Mouse (Mus musculus) CH12F3 (cell line): Measurements from ENCODE around the gene Mn1.

Experiments used
- in situ Hi-C: fragments of 300-500 bp; cut with MboI; formaldehyde crosslinking; loops from 2 replicates; pipeline ENCODE4 v1.14.3; 2020; ENCODE audit warnings: low sequenced_read_pairs

The Mn1 gene

DNA sequence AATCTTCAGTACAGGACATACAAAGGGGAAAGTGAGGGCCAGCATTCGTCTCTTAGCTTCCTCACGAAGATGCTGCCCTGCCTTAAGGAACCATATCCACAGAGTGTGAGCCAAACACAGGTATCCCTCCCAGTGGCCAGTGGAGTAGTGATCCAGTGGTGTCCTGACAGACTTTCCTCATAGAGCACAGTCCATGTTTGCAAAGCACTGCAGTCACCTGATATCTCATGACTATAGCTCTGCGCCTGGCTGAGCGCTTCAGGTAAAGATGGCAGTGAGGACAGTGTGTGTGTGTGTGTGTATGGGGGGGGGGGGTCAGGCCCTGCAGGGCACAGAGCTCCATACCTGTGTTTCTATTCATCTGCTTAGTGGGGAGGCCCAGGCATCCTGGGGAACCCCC lies 53.7 kb downstream of the Mn1 start:
- in situ Hi-C loops, result no loop called here

DNA sequence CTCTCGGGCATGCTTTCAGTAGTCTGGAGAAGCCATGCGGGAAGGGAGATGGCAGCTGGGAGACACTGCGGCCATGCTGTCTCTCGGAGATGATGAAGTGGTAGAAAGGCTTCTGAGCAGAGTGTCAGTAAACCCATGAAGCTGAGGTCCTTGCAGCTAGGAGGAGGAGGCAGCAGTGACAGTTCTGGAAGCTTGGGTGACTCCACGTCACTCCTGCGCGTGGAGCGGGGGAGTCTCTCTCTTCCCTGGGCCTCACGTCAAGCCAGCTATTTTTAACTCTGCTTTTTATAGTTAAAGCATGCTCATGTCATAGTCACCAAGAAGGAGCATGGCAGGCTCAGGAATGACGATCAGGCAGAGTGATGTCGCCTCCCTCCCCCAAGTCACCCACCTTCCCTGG lies 56.3 kb downstream of the Mn1 start:
- in situ Hi-C loops, result no loop called here

DNA sequence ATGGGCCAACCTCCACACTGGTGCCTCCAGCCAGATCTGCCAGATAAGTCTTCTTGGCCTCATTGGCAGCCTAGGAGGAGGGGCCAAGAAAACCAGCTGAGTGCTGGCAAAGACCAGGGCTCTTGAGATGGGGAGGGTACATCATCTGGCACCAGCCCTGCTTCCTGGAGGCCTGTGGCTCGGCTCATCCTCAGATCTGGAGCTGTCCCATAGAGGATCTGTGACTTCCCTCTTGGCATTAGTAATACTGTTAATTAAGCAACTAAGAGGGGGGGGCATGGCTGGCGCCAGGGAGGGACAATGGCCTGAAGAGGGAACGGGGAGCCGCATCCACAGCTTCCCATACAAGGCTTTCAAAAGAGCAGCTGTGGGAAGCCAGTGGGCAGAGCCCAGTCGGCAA lies 58.6 kb downstream of the Mn1 start:
- in situ Hi-C loops, result no loop called here

- in situ Hi-C loops, result no loop called here
Observed at GRCm38 (mm10) chr5:111476141-111476540, 59.0 kb downstream of the Mn1 start.

GRCm38 (mm10) chr5:111485907-111486306 lies 68.7 kb downstream of the Mn1 start:
- in situ Hi-C loops, result no loop called here

- in situ Hi-C loops, result no loop called here
Observed at GRCm38 (mm10) chr5:111489022-111489616, 72.0 kb downstream of the Mn1 start.

- in situ Hi-C loops, result no loop called here
Observed at GRCm38 (mm10) chr5:111490599-111490998, 73.4 kb downstream of the Mn1 start.

DNA sequence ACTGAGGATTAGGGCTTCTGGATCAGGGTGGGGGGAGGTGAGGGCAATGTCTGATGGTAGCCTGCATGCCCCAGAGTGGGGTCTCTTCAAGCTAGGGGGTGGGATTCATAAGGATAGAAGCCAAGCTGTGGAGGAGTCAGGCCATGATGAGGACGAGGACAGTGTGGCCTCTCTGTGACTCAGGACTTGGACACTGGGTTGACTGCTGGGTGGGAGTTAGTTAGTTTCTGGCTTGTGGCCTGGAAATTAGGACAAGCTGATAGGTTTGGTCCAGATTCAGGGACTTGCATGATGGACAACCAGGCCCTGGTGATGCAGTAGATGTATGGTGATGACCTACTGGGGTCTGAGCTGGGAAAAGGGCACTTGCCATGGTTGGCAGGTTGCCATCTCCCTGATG lies 74.3 kb downstream of the Mn1 start:
- in situ Hi-C loops, result no loop called here

DNA sequence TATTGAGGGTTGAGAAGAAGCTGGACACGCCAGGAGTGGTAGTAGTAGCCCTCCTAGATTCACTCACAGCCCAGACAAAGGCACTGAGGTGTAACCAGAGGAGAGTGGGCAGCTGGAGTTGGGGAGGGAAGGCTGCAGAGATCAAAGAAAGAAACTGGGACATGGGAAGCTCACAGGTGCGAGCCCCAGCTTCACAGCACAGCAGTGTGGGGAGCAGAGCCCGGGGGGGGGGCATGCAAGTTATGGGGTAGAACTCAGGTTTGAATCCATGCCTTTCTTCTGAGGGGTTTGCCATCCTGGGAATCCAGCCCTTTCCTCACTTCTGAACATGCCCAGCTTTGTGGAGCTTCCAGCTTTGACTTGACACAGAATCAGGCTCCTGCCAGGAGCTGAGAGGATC lies 82.9 kb downstream of the Mn1 start:
- in situ Hi-C loops, result no loop called here

- in situ Hi-C loops, result no loop called here
Observed at GRCm38 (mm10) chr5:111501691-111502441, 84.7 kb downstream of the Mn1 start.

- in situ Hi-C loops, result no loop called here
Observed at GRCm38 (mm10) chr5:111505241-111505640, 88.1 kb downstream of the Mn1 start.

GRCm38 (mm10) chr5:111505824-111506223 lies 88.7 kb downstream of the Mn1 start:
- in situ Hi-C loops, result no loop called here

- in situ Hi-C loops, result no loop called here
Observed at GRCm38 (mm10) chr5:111506410-111506809, 89.2 kb downstream of the Mn1 start.
